Mouse (Mus musculus) liver, embryonic 12.5 days (tissue): ENCODE data around the gene Btbd19. TPM values are rescaled to one million over a fixed set of nuclear protein-coding genes. Genes with fewer than 3 reads are reported as not detected.

Experiments used
- ATAC-seq: fragments of 200-750 bp; cut with Nextera tagmentation; 2 replicates; pipeline ENCODE4 v1.8.0; 2017; ENCODE audit warnings: moderate number of reproducible peaks, mild to moderate bottlenecking, moderate library complexity
- H3K27ac ChIP-seq: fragments of 300-500 bp; sonication (generic); 2 replicates; pipeline ENCODE4 v1.5.1; 2016; ENCODE audit warnings: mild to moderate bottlenecking
- H3K27me3 ChIP-seq: fragments of 300-500 bp; sonication (generic); replicated peaks from 2 replicates; pipeline ENCODE4 v1.6.1; 2016; ENCODE audit warnings: mild to moderate bottlenecking, moderate library complexity
- H3K36me3 ChIP-seq: fragments of 300-500 bp; sonication (generic); 2 replicates; pipeline ENCODE4 v1.6.1; 2016; ENCODE audit warnings: mild to moderate bottlenecking, moderate library complexity
- H3K4me1 ChIP-seq: fragments of 300-500 bp; sonication (generic); 2 replicates; pipeline ENCODE4 v1.6.1; 2016
- H3K4me2 ChIP-seq: fragments of 300-500 bp; sonication (generic); 2 replicates; pipeline ENCODE4 v1.6.1; 2016; ENCODE audit warnings: mild to moderate bottlenecking, moderate library complexity
- H3K4me3 ChIP-seq: fragments of 300-500 bp; sonication (generic); 2 replicates; pipeline ENCODE4 v1.5.1; 2016; ENCODE audit warnings: mild to moderate bottlenecking, moderate library complexity
- H3K9ac ChIP-seq: fragments of 300-500 bp; sonication (generic); 2 replicates; pipeline ENCODE4 v1.6.1; 2016; ENCODE audit warnings: mild to moderate bottlenecking, moderate library complexity
- H3K9me3 ChIP-seq: fragments of 300-500 bp; sonication (generic); replicated peaks from 2 replicates; pipeline ENCODE4 v1.6.1; 2016; ENCODE audit warnings: mild to moderate bottlenecking, moderate library complexity
- WGBS: fragments of 180-500 bp; shearing (Covaris S2); methylation state at CpG from one replicate; pipeline ENCODE4 v1.1.7; 2016; ENCODE audit not compliant: insufficient replicate concordance; 5-methylcytosine and 5-hydroxymethylcytosine counted together
- microRNA-seq: library from miRNA; unstranded; fragments of <30 nt; microRNA quantifications from one replicate; pipeline ENCODE4, GENCODE M21; 2017
- polyA plus RNA-seq: library from polyadenylated mRNA; unstranded; fragments of >200 nt; fragmentation: Nextera tagmentation; extraction: Ambion mirVana; gene quantifications from 2 replicates; pipeline ENCODE4 v1.2.1, GENCODE M21; 2016

Gene Btbd19
- polyA plus RNA-seq, 1 experiment from 2014 or later: 6.4 TPM

DNA sequence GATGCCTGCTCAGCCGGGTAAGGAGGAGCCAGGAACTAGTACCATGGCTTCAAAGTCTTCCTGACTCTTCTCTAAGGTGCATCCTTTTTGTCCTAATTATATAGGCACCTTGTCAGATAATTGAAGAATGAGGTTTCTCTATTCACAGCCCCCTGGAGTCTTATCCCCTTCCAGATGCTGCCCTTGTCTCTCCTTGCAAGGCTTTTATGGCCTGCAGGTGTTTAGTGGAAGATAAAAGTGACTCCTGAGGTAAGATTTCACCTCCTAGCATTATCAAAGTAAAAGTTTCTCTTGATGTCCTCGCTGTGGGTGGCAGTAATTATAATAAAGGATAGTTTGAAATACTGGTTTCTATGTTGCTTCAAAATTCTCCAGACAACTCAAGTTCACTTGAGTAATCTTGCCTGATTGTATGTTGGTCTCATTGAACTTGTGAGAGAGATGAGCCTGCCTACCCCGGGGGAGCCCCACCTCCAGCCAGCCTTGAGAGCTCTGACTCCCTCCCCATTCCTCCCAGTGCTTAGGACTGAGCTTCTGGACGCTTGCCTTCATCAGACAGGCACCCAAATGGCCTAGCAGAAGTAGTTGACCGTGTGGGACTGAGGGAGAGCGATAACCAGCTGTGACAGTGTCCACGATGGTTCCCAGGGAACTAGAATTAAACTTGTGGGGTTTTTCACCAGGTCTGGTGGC, 37.4 kb downstream of the Btbd19 start:
- H3K36me3 ChIP-seq: peaks cover 38% of the 10 kb centered on the region
- H3K27ac ChIP-seq: peak overlapping the region; percentile 85
- H3K4me2 ChIP-seq: peak overlapping the region; percentile 17; the same call in 1 of the 2 replicates
- WGBS: 72% methylated on average over 7 of the region's 7 CpGs
- H3K27me3 ChIP-seq: no peaks in the 10 kb centered on the region
- peak overlapping the region; percentile 52; the same call in 1 of the 2 replicates for H3K9ac ChIP-seq
- H3K9me3 ChIP-seq: no peaks in the 10 kb centered on the region
- no peak overlapping the region for H3K4me3 ChIP-seq
- ATAC-seq: peak; percentile 38; the same call in 1 of the 2 replicates
- peaks cover 58% of the 10 kb centered on the region for H3K4me1 ChIP-seq

GRCm38 (mm10) chr4:117071183-117071582, 54.3 kb downstream of the Btbd19 start:
- H3K36me3 ChIP-seq: peaks cover 92% of the 10 kb centered on the region
- no peak overlapping the region for H3K4me3 ChIP-seq
- H3K4me1 ChIP-seq: peaks cover 19% of the 10 kb centered on the region
- H3K9me3 ChIP-seq: no peaks in the 10 kb centered on the region
- H3K9ac ChIP-seq: no peak overlapping the region
- WGBS: 91% methylated on average over 5 of the region's 5 CpGs
- H3K4me2 ChIP-seq: no peak overlapping the region
- ATAC-seq: no peak
- no peaks in the 10 kb centered on the region for H3K27me3 ChIP-seq
- H3K27ac ChIP-seq: peak overlapping the region; percentile 17

- H3K4me2 ChIP-seq: no peak overlapping the region
- peaks cover 97% of the 10 kb centered on the region for H3K36me3 ChIP-seq
- H3K9me3 ChIP-seq: no peaks in the 10 kb centered on the region
- H3K9ac ChIP-seq: no peak overlapping the region
- H3K4me1 ChIP-seq: peaks cover 19% of the 10 kb centered on the region
- ATAC-seq: peak; percentile 73
- peak overlapping the region; percentile 17 for H3K27ac ChIP-seq
- H3K4me3 ChIP-seq: no peak overlapping the region
- no peaks in the 10 kb centered on the region for H3K27me3 ChIP-seq
- 26% methylated on average over 4 of the region's 4 CpGs for WGBS
Measured at GRCm38 (mm10) chr4:117070624-117071023, 54.9 kb downstream of the Btbd19 start.

GRCm38 (mm10) chr4:117069647-117070046, 55.9 kb downstream of the Btbd19 start:
- peaks cover 97% of the 10 kb centered on the region for H3K36me3 ChIP-seq

More at GRCm38 (mm10) chr4:117069647-117070046, 55.9 kb downstream of the Btbd19 start:
- ATAC-seq: no peak
- no peaks in the 10 kb centered on the region for H3K27me3 ChIP-seq
- H3K9me3 ChIP-seq: no peaks in the 10 kb centered on the region
- H3K27ac ChIP-seq: peak overlapping the region; percentile 32; the same call in 1 of the 2 replicates
- no peak overlapping the region for H3K4me2 ChIP-seq
- H3K9ac ChIP-seq: no peak overlapping the region
- 71% methylated on average over 1 of the region's 1 CpGs for WGBS
- H3K4me3 ChIP-seq: no peak overlapping the region
- H3K4me1 ChIP-seq: peaks cover 19% of the 10 kb centered on the region

Small RNAs within 50 kb of the gene (microRNA-seq; reads per million reads assigned to microRNA genes)
- gene Gm22398: not detected

Other genes with a start within 250 kb of the Btbd19 start
- gene Zswim5, start 248.3 kb downstream of the Btbd19 start, polyA plus RNA-seq: 0.10 and 0.15 TPM in 2 replicates
- 547 and 565 TPM in 2 replicates for gene Urod, start 131.3 kb downstream of the Btbd19 start, polyA plus RNA-seq
- gene Hectd3, start 130.4 kb downstream of the Btbd19 start, polyA plus RNA-seq: 11.8 TPM in 2 replicates
- 55.2 and 55.3 TPM in 2 replicates for gene Eif2b3, start 106.3 kb downstream of the Btbd19 start, polyA plus RNA-seq
- 1.3 and 1.4 TPM in 2 replicates for gene Ptch2, start 29.6 kb downstream of the Btbd19 start, polyA plus RNA-seq
- not detected in 2 replicates for gene Tctex1d4, start 1.1 kb upstream of the Btbd19 start, polyA plus RNA-seq
- gene Plk3, start 8.2 kb upstream of the Btbd19 start, polyA plus RNA-seq: 2.2 and 2.8 TPM in 2 replicates
- 960 and 969 TPM in 2 replicates for gene Rps8, start 30.5 kb upstream of the Btbd19 start, polyA plus RNA-seq
- gene Kif2c, start 56.9 kb upstream of the Btbd19 start, polyA plus RNA-seq: 45.7 and 47.7 TPM in 2 replicates
- 1.8 and 2.3 TPM in 2 replicates for gene Tmem53, start 126.2 kb upstream of the Btbd19 start, polyA plus RNA-seq
- gene Armh1, start 126.4 kb upstream of the Btbd19 start, polyA plus RNA-seq: 0.17 TPM in 1 of 2 replicates, not detected in the other